Mouse (Mus musculus): Measurements from ENCODE around the gene Zbtb16.

DNA sequence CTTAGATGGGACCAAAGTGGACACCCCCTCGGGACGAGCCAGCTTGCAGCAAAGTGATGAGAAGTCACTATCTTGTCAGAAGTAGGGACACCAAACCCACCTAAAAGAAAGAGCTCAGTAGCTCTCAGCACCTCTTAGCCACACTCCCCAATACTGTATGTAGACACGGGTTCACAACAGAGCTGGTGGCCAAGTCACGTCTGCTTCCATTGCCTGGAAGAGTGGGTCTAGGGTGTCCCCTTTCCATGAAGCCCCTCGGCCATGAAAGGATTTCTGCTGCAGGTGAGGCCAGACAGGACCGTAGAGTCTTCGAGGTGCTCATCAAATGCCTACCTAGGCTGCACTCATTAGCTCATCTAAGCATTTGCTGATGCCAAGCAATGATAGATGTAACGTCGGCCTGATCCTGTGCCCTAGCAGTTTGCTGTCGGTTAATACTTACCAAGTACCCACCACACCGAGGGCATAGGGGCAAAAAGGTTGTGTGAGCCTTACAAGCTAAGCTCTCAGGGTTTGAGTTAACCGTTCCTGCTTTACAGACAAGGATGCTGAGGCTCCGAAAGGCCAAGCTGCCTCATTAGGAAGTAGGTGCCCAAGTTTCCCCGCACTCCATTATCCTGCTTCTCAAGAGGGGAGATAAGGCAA is 94.5 kb downstream of the Zbtb16 start:
- TF ChIP-seq POLR2A (IDR thresholded peaks at IDR 0.05; ENCODE audit: control insufficient read depth in 1 of 2, insufficient read depth in 1 of 2, low read depth in 1 of 2, low read length in 2 of 2, poor library complexity in 1 of 2) (no peak), TAL1 (IDR thresholded peaks at IDR 0.05; ENCODE audit: low read length) (no peak), CTCF (IDR thresholded peaks at IDR 0.05 in 2 of 3, conservative IDR thresholded peaks at IDR 0.05 in 1 of 3; ENCODE audit: control insufficient read depth in 1 of 3, insufficient read depth in 1 of 3, low read depth in 2 of 3, low read length in 3 of 3, poor library complexity in 1 of 3, severe bottlenecking in 1 of 3) (no peak), CHD2 (IDR thresholded peaks at IDR 0.05; ENCODE audit: low read length) (no peak), KAT2A (conservative IDR thresholded peaks at IDR 0.05; ENCODE audit: low read depth, low read length) (no peak), EP300 (IDR thresholded peaks at IDR 0.05; ENCODE audit: low read depth in 1 of 2, low read length in 2 of 2) (no peak)
